Mouse (Mus musculus): ENCODE data around the gene Dab2.
A peak's percentile ranks its signal among the peaks of the same experiment; 100 is the strongest.

Gene Dab2

GRCm38 (mm10) chr15:6325443-6325842 lies 25.9 kb downstream of the Dab2 start:
- DNase-seq (ENCODE audit: low read depth, low spot score) = no peak

- no peak for DNase-seq (ENCODE audit: low read depth, low spot score)
Observed at GRCm38 (mm10) chr15:6326011-6326410, 26.4 kb downstream of the Dab2 start.

DNA sequence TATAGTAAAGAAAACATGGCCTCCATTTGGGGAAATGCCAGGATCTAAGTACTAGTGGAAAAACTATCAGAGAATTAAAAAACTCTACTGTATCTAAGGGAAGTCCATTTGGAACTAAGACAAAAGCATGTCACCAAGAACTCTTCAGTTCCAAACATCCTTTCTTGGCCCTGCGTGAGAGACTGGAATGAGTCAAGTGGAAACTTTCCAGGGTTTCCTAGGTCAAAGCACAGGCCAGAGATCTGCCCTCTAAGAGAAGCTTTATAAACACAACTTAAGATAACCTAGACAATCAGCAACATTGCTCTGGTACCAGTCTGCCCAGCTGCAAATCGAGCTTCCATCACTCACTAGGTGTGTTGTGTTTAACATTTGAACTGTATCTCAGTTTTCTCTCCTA lies 31.8 kb downstream of the Dab2 start:
- DNase-seq (ENCODE audit: low read depth, low spot score) = no peak

GRCm38 (mm10) chr15:6334664-6335206 lies 35.1 kb downstream of the Dab2 start:
- DNase-seq (ENCODE audit: low read depth, low spot score) = no peak

- no peak for DNase-seq (ENCODE audit: low read depth, low spot score)
Observed at GRCm38 (mm10) chr15:6339767-6340166, 40.2 kb downstream of the Dab2 start.

DNA sequence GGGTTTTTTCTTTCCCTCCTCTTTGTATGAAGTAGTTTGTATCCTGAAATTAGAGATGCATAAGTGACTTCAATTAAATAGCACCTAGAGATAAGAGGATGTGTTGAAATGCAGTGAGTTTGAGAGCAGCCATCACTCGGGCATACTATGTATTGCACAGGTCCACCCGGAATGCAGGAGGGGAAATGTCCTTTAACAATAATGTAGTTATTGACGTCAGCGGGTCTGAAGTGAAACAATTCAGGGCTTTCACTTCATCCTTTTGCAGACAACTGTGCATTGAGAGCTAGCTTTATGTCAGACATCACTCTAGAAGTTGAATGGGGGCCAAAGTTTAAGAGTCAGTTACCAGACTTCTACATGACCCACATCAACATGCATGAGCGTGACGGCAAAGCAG lies 40.8 kb downstream of the Dab2 start:
- no peak for DNase-seq (ENCODE audit: low read depth, low spot score)

DNA sequence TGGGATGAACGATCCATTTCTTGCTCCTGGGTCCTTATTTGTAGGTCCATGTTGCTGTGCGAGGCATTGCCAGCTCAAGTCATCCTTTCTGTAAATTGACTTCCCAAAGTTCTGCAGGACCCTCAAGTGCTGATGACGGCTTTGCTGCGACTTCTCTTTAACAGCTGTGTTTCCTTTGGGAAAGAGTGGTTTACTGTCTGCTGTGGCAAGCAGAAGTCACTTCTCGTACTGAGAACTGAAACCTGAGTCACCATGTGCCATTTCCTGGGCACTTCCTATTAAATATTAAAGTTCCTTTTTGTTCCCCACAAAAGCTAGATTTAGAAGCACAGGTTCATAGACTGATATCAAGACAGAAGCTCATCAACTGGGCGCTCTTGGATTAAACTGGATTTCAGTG lies 41.8 kb downstream of the Dab2 start:
- DNase-seq (ENCODE audit: low read depth, low spot score) = peak; percentile 55

DNA sequence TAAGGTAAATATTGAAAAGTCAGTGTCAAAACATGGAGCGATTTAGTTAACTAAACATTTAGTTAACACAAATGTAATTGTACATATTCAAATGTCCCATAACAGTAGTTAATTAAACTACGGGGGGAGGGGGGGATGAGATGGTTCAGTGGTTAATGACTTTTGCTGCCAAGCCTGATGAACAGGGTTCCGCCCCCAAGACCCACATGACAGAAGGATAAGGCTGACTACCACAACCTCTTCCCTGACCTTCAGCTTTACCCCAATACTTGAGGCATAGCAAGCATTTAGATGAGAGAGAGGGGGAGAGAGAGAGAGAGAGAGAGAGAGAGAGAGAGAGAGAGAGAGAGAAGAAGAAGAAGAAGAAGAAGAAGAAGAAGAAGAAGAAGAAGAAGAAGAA lies 54.3 kb downstream of the Dab2 start:
- DNase-seq (ENCODE audit: low read depth, low spot score) = no peak

DNA sequence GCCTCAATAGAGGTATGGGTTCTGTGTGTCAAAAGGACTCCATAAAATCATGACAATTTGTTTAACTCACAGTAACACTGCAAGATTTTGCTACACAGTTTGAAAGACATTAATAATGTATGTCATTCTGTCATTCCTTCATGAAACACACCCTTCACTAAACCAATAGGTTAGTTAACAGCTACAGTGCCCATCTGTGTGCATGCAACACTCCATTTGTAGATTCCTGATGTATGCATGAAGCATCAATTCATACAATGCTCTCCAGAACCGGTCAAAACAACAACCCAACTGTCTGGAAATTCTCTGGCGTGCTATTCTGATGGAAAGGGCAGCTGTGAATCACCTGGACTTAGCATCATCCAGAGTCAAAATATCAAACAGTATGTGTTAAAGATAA lies 60.3 kb downstream of the Dab2 start:
- DNase-seq (ENCODE audit: low read depth, low spot score) = no peak

DNA sequence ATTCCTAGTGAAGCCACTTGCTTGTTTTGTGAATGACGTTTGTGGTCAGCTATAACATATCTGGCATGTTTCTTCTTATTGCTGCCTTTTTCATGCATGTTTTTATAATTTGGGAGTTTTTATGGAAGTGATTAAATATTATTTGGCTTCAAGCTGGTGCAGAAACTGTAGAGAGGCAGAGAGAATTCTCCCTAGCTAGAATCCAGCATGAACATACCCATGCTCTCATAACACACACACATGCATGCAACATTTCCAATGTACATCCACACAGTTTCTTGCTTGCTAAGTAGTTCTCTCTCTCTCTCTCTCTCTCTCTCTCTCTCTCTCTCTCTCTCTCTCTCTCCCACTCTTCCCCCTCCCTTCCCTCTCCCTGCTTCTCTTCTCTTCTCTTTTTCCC lies 70.4 kb downstream of the Dab2 start:
- no peak for DNase-seq (ENCODE audit: low read depth, low spot score)

DNA sequence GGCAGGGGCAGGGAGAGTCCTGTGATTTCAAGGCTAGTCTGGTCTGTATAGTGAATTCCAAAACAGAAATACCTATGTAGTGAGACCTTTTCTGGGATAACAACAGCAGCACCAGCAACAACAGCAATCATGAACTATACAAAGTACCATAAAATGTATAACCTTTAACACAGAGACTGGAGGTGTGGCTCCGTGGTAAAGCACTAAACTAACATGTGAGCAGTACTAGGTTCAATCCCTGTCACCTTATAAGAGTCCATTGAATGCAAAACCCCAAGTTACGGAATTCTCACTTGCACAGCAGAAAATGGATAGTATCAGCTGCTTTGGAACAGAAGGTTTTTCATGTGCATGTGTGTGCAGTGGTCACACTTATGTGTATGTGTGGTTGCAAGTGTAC lies 71.9 kb downstream of the Dab2 start:
- no peak for DNase-seq (ENCODE audit: low read depth, low spot score)

DNA sequence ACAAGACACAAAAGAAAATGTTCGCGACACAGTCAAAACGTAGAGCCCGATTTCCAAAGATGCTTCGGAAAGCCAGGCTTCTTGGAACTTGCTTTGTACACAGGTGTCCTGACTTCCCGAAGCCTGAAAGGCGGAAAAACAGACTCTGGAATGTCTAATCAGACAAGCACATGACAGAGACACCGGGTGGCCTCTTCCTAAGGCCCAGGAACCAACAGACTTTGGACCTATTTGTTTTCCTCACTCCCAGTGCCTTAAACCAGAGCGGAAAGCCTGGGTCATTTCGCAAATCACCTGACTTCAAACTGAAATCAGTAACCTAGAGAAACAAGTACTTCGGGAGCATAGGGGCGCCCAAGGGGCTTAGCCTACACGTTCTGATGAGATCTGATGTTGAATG lies 75.4 kb downstream of the Dab2 start:
- DNase-seq (ENCODE audit: low read depth, low spot score) = no peak

GRCm38 (mm10) chr15:6376001-6376400 lies 76.4 kb downstream of the Dab2 start:
- no peak for DNase-seq (ENCODE audit: low read depth, low spot score)

- DNase-seq (ENCODE audit: low read depth, low spot score) = no peak
Observed at GRCm38 (mm10) chr15:6376785-6377184, 77.2 kb downstream of the Dab2 start.

DNA sequence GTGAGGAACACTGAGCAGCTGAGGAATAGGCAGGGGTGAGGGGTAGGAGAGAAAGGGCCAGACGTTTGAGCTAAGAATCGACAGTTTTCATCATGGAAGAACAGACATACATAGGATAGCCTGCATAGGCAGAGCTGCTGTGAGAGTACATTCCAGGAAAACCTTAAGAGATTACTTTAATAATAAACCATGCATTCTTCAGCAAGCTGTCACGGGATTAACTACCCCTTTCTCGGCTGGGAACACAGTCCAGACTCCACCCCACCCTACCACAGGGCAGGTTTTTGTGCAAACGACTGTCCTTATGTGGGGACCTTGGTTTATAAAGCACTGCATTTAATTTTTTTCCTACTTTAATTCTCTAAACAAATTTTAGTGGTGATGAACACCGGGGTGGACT lies 84.4 kb downstream of the Dab2 start:
- DNase-seq (ENCODE audit: low read depth, low spot score) = no peak

DNA sequence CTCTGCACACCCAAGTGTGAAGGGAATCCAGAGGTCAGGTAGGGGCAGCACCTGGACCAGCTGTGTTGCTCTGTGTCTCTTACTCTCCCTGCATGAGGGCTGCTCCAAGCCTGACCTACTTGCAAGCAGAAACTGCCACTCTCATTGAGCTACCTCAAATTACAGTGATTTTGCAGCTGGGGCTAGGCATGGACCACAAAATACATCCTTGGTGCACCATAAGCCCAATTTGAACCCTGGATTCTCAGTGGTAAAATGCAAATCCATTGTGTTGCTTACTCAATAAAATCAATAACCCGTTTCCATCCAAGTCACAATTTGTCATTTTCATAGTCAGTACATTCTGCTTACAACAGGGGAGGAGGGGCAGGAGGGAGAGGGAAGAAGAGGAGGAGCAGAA lies 85.7 kb downstream of the Dab2 start:
- no peak for DNase-seq (ENCODE audit: low read depth, low spot score)

DNA sequence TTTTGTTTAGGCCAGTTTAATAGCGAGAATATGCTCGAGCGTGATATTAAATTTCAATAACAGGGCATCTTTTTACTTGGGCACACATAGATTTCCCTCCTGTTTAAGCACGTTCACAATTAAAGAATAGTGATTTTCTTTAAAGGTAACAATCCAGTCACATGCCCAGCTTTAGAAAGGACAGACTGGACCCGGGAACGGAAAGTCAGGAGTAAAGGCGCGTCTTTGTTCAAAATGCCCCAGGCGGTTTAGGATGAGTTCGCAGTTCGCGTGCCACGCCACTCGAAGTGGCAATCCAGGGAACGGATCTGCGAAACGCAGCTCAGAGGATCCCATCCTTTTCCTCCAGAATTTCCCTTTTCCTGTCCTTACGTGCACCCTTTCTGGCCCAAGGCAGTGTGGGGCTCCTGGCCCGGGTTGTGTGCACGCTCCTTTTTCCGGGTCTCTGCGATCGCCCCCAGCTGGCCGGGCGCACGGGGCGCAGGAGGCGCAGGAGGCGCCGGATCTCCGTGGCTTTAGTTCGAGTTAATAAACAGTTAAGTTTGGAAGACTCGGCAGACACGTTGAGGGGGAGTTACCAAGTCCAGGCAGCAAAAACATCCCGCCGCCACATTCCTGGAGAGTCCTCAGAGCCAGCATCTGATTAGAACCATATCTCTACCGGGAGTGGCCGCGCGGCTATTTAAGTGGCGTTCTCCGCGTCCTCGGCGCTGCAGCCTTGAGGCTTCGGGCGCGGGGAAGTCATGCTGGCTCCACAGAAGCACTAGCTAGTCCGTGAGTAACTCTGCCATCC lies 86.8 kb downstream of the Dab2 start:
- peak; percentile 82 for DNase-seq (ENCODE audit: low read depth, low spot score)

DNA sequence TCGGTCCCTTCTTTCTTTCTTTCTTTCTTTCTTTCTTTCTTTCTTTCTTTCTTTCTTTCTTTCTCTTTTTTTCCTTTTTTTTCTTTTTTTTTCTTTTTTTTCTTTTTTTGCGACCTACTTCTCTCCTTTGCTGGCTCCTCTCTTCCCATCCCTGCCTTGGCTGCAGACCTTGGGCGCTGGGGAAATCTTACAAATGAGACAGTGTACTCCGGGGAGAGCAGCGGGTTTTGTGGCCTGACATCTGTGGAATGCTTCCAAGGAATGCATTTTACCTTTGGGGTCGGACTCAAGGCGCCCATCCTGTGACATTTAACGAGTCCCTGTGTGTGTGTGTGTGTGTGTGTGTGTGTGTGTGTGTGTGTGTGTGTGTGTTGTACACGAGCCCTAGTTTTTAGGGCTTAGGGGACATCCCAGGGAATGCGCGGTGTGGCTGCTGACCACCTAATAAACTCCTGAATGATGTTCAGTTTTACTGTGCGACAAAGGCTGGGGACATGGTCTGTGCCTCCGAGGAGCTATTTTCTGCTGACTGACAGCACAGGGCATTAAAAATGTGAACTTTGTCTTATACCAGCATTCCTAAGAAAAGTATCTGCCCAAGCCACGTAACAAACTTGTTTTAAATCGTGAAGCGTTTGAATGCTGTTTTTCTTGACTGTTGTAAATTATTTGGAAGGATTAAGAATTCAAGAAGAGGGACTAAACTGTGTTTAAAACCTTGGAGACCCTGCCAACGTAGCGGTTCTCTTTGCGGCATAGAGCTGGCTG lies 87.6 kb downstream of the Dab2 start:
- DNase-seq (ENCODE audit: low read depth, low spot score) = no peak

- no peak for DNase-seq (ENCODE audit: low read depth, low spot score)
Observed at GRCm38 (mm10) chr15:6387729-6388070, 88.1 kb downstream of the Dab2 start.

- no peak for DNase-seq (ENCODE audit: low read depth, low spot score)
Observed at GRCm38 (mm10) chr15:6388146-6388545, 88.6 kb downstream of the Dab2 start.

DNA sequence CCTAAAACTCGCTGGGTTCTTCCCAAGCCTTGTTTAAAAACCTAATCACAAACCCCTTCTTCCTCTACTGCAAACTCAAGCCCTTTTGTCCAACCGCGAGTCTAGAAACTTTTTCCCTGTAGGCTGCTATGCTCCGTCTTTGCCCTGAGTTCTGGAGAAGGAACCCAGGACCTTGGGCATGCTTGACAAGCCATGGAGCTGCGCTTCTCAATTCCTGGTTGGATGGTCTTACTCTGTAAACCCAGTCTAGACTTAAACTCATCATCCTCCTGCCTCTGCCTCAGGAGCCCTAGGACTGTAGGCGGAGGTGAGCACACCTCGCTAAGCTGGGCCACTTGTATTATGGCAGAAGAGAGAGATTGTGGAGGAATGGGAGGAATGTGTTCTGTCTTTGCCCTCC lies 89.0 kb downstream of the Dab2 start:
- no peak for DNase-seq (ENCODE audit: low read depth, low spot score)

DNA sequence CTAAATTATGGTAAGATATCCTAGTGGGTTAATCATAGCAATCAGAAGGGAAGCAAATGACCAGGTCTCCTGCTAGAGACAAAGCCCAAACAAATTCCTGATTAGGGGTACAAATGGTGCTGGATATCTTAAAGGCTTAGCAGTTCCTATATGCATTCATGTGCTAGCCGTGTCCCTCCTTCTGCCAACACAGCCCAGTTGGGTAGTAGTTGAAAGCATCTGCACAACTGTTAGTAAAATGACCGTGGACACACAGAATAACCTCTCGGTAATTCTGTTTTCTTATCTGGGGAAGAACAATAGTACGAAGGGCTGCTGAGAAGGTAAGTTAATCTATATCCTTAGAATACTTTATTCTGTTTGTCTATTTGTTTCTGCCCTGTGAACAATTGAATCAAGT lies 90.5 kb downstream of the Dab2 start:
- no peak for DNase-seq (ENCODE audit: low read depth, low spot score)

DNA sequence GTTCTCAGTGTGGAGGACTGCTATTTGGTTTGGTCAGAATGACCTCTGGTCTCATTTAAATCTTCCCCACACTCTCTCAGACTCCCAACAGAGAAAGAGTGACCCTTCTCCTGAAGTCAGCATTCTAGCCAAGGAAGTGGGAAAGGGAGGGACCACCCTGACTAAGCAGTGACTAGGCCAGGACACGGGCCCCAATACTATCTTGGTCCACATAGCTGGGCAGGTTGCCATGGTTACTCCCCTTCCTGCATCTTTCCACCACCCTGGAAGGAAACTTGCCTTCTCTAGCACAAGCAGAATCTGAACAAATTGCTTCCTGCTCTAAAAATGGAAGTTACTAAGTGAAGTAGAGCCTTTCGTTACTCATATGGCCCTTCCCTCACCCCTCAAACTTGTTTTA lies 91.1 kb downstream of the Dab2 start:
- DNase-seq (ENCODE audit: low read depth, low spot score) = peak; percentile 66

Data from skeletal muscle tissue, adult 2 months (tissue).